Mouse (Mus musculus): ENCODE measurements around the gene BC048403. TPM values are rescaled to one million over a fixed set of nuclear protein-coding genes. Genes with fewer than 3 reads are reported as not detected.

BC048403 gene
- polyA plus RNA-seq (2017; shearing (Covaris generic)) = 1 to 10 TPM; 1.5 to 3.3 TPM

GRCm38 (mm10) chr10:121739548-121740505, at the start of gene BC048403:
TSS of gene BC048403 (plus strand) at chr10:121739937.

Other genes with a start within 250 kb of the BC048403 start
- gene Tbk1, start 153.2 kb upstream of the BC048403 start, polyA plus RNA-seq (2017; shearing (Covaris generic)) = 10 to 100 TPM; 82.1 to 92.8 TPM
- 10 to 100 TPM; 36.0 to 56.6 TPM for gene Xpot, start 113.6 kb upstream of the BC048403 start, polyA plus RNA-seq (2017; shearing (Covaris generic))
- gene D930020B18Rik, start 98.3 kb upstream of the BC048403 start, polyA plus RNA-seq (2017; shearing (Covaris generic)) = under 1 TPM; 0.23 to 0.31 TPM

Measured in inflammation-experienced regulatory T-cells (primary cell).